Comparison of ENCODE assay signal across 8 mouse cellular contexts in genomic region chrX:94212264-94212596, GRCm38 (mm10). TPM values are rescaled to one million over a fixed set of nuclear protein-coding genes. Genes with fewer than 3 reads are reported as not detected.
DNase-seq lines count a peak whose midpoint lies in the region; ATAC-seq and TF ChIP-seq lines count a peak whose summit lies in the region.

No protein-coding gene starts in this region.

- intact Hi-C loops in left cerebral cortex, postnatal 4 days (cut with DNase I), result loop anchor here (2.0 kb wide), 1 partner anchor 33 kb away; no protein-coding TSS in a partner anchor

- DNase-seq in cerebellum, adult 2 months, result no peak
- no peak for DNase-seq in cerebellum, adult 9-11 months
- no peak for DNase-seq in thymus, adult 2 months
- no peak for DNase-seq in thymus, postnatal 14 days
- DNase-seq in liver, embryonic 14.5 days (ENCODE audit: low read depth in 3 of 3, low spot score in 3 of 3), result no peak
- no peak for DNase-seq in embryo, embryonic 10 days (ENCODE audit: low spot score)
- DNase-seq in left cerebral cortex, postnatal 4 days, result no peak

- H3K9ac ChIP-seq in liver, embryonic 14.5 days (replicated peaks), result peak overlapping the region; percentile 80

- no peaks in the 10 kb centered on the region for H3K27me3 ChIP-seq in cerebellum, adult 2 months (ENCODE audit: control insufficient read depth, insufficient read depth, low read length)
- H3K27me3 ChIP-seq in thymus, adult 2 months (ENCODE audit: control insufficient read depth, insufficient read depth, low read length), result no peaks in the 10 kb centered on the region
- no peaks in the 10 kb centered on the region for H3K27me3 ChIP-seq in liver, embryonic 14.5 days (ENCODE audit: control insufficient read depth, insufficient read depth, low read length)

- H3K9me3 ChIP-seq in liver, embryonic 14.5 days (ENCODE audit: control insufficient read depth, low read length), result no peaks in the 10 kb centered on the region

- TF ChIP-seq POLR2A in cerebellum, adult 2 months (IDR thresholded peaks at IDR 0.05; ENCODE audit: borderline replicate concordance, insufficient read depth, low read length), result 0 out of 2 replicates have a peak, but pooled peaks have one; percentile 26
- no peak for TF ChIP-seq POLR2A in thymus, adult 2 months (IDR thresholded peaks at IDR 0.05; ENCODE audit: control insufficient read depth, extremely low read depth, insufficient read depth, low read length, poor library complexity)

- H3K27ac ChIP-seq in cerebellum, adult 2 months (ENCODE audit: insufficient read depth, low read length), result peak overlapping the region; percentile 32; the same call in 1 of the 2 replicates
- H3K27ac ChIP-seq in thymus, adult 2 months (ENCODE audit: control insufficient read depth, insufficient read depth, low read length), result peak overlapping the region; percentile 34; the same call in 1 of the 2 replicates
- H3K27ac ChIP-seq in liver, embryonic 14.5 days, result peak overlapping the region; percentile 50

- TF ChIP-seq CTCF in cerebellum, adult 2 months (IDR thresholded peaks at IDR 0.05; ENCODE audit: borderline replicate concordance, insufficient read depth, low read depth, low read length), result no peak
- no peak for TF ChIP-seq CTCF in thymus, adult 2 months (IDR thresholded peaks at IDR 0.05; ENCODE audit: borderline replicate concordance, control insufficient read depth, extremely low read depth, insufficient read depth, low read length, poor library complexity)
- TF ChIP-seq CTCF in liver, embryonic 14.5 days (IDR thresholded peaks at IDR 0.05; ENCODE audit: low read depth), result no peak

- peaks cover 16% of the 10 kb centered on the region for H3K36me3 ChIP-seq in thymus, adult 2 months (ENCODE audit: control insufficient read depth, insufficient read depth, low read length)
- H3K36me3 ChIP-seq in liver, embryonic 14.5 days (replicated peaks; ENCODE audit: control insufficient read depth, insufficient read depth, low read depth), result peaks cover 16% of the 10 kb centered on the region

- 0% methylated on average over 12 of the region's 12 CpGs for WGBS in cerebellum, adult 2 months
- 1% methylated on average over 12 of the region's 12 CpGs for WGBS in thymus, adult 2 months
- 0% methylated on average over 12 of the region's 12 CpGs for WGBS in liver, embryonic 14.5 days (ENCODE audit: insufficient replicate concordance)

- no peaks in the 10 kb centered on the region for H3K4me1 ChIP-seq in cerebellum, adult 2 months (ENCODE audit: control insufficient read depth, insufficient read depth, low read length)
- H3K4me1 ChIP-seq in thymus, adult 2 months (replicated peaks; ENCODE audit: control insufficient read depth, insufficient read depth, low read length), result no peaks in the 10 kb centered on the region; the same call in 1 of the 2 replicates
- H3K4me1 ChIP-seq in liver, embryonic 14.5 days (replicated peaks; ENCODE audit: control insufficient read depth in 2 of 2, insufficient read depth in 2 of 2, low read length in 1 of 2), result peaks cover 0 to 5% of the 10 kb centered on the region in 2 experiments; a peak in 2 of 4 replicates

- no peak for TF ChIP-seq EP300 in liver, embryonic 14.5 days (IDR thresholded peaks at IDR 0.05; ENCODE audit: low read depth)

- ATAC-seq in liver, embryonic 14.5 days (ENCODE audit: insufficient read depth), result peak; percentile 42; the same call in 1 of the 2 replicates
- ATAC-seq in megakaryocyte progenitor cell, adult 5-6 weeks (replicated peaks; ENCODE audit: poor library complexity), result no peak; the same call in 1 of the 2 replicates

- peak overlapping the region; percentile 78 for H3K4me2 ChIP-seq in liver, embryonic 14.5 days (ENCODE audit: low read depth)

- peak overlapping the region; percentile 99 for H3K4me3 ChIP-seq in cerebellum, adult 2 months (replicated peaks; ENCODE audit: insufficient read depth, low read depth, low read length)
- H3K4me3 ChIP-seq in thymus, adult 2 months (ENCODE audit: control insufficient read depth, insufficient read depth, low read length), result peak overlapping the region; percentile 100
- H3K4me3 ChIP-seq in liver, embryonic 14.5 days (ENCODE audit: insufficient read depth in 1 of 2, low read depth in 2 of 2, low read length in 2 of 2), result peak overlapping the region; percentile 76 to 91

RNA-seq across cellular contexts. Expression of gene Eif2s3x, which starts 0.4 kb away (rescaled TPM):
- polyA plus RNA-seq in cerebellum, adult 2 months (2012; rRNA removed), result 72.2 and 109 TPM in 2 replicates
- 68.9 and 83.3 TPM in 2 replicates for polyA plus RNA-seq in thymus, adult 2 months (2012; rRNA removed)
- polyA plus RNA-seq in liver, embryonic 14.5 days (2012; rRNA removed), result 38.6 and 40.4 TPM in 2 replicates
- 38.6 and 66.1 TPM in 2 replicates for polyA plus RNA-seq in liver, embryonic 14.5 days (2014; fragmentation: Nextera tagmentation; extraction: Ambion mirVana)
- total RNA-seq in megakaryocyte progenitor cell, adult 5-6 weeks (2015), result 200 and 204 TPM in 2 replicates
- 183 and 230 TPM in 2 replicates for total RNA-seq in megakaryocyte progenitor cell, adult 5-6 weeks (2017)
- total RNA-seq in left cerebral cortex, postnatal 4 days (2021), result 100 to 1,000 TPM; 167 to 244 TPM

RNA-seq across cellular contexts. Expression of gene Klhl15, which starts 22.2 kb away (rescaled TPM):
- 8.4 and 9.2 TPM in 2 replicates for polyA plus RNA-seq in cerebellum, adult 2 months (2012; rRNA removed)
- polyA plus RNA-seq in thymus, adult 2 months (2012; rRNA removed), result 19.2 and 22.2 TPM in 2 replicates
- 1.6 and 1.9 TPM in 2 replicates for polyA plus RNA-seq in liver, embryonic 14.5 days (2012; rRNA removed)
- 3.7 and 3.8 TPM in 2 replicates for polyA plus RNA-seq in liver, embryonic 14.5 days (2014; fragmentation: Nextera tagmentation; extraction: Ambion mirVana)
- 13.4 and 15.6 TPM in 2 replicates for total RNA-seq in megakaryocyte progenitor cell, adult 5-6 weeks (2015)
- 7.2 and 8.4 TPM in 2 replicates for total RNA-seq in megakaryocyte progenitor cell, adult 5-6 weeks (2017)
- 10 to 100 TPM; 17.5 to 18.7 TPM for total RNA-seq in left cerebral cortex, postnatal 4 days (2021)
